Mouse (Mus musculus): Measurements from ENCODE around the gene Cbr1. TPM values are rescaled to one million over a fixed set of nuclear protein-coding genes. Genes with fewer than 3 reads are reported as not detected.

Cbr1 gene
- polyA plus RNA-seq, 1 experiment from 2014 or later: 60.9 TPM

GRCm38 (mm10) chr16:93644006-93644405 lies 38.4 kb downstream of the Cbr1 start:
- no peak overlapping the region for H3K4me2 ChIP-seq (ENCODE audit: low read length)
- H3K27me3 ChIP-seq (ENCODE audit: control insufficient read depth, insufficient read depth, low read length): no peaks in the 10 kb centered on the region
- no peaks in the 10 kb centered on the region for H3K4me1 ChIP-seq (ENCODE audit: control insufficient read depth in 2 of 2, insufficient read depth in 2 of 2, low read length in 2 of 2)
- no peak overlapping the region for H3K27ac ChIP-seq (replicated peaks in 1 of 2; ENCODE audit: control insufficient read depth in 1 of 2, insufficient read depth in 1 of 2, low read depth in 2 of 2, low read length in 2 of 2)
- H3K4me3 ChIP-seq (ENCODE audit: control insufficient read depth in 1 of 2, insufficient read depth in 1 of 2, low read depth in 1 of 2, low read length in 2 of 2): no peak overlapping the region
- WGBS: 41% methylated on average over 4 of the region's 4 CpGs
- H3K9ac ChIP-seq (ENCODE audit: low read length): no peak overlapping the region
- H3K9me3 ChIP-seq (ENCODE audit: control insufficient read depth, low read length): no peaks in the 10 kb centered on the region
- H3K36me3 ChIP-seq (ENCODE audit: control insufficient read depth, insufficient read depth, low read length): no peaks in the 10 kb centered on the region
- ATAC-seq (ENCODE audit: insufficient number of reproducible peaks, insufficient read depth, low FRiP score, low read depth): no peak

- WGBS: 62% methylated on average over 5 of the region's 5 CpGs
- H3K27ac ChIP-seq (replicated peaks in 1 of 2; ENCODE audit: control insufficient read depth in 1 of 2, insufficient read depth in 1 of 2, low read depth in 2 of 2, low read length in 2 of 2): no peak overlapping the region
- ATAC-seq (ENCODE audit: insufficient number of reproducible peaks, insufficient read depth, low FRiP score, low read depth): no peak
- H3K9me3 ChIP-seq (ENCODE audit: control insufficient read depth, low read length): no peaks in the 10 kb centered on the region
- no peak overlapping the region for H3K4me2 ChIP-seq (ENCODE audit: low read length)
- H3K4me1 ChIP-seq (ENCODE audit: control insufficient read depth in 2 of 2, insufficient read depth in 2 of 2, low read length in 2 of 2): no peaks in the 10 kb centered on the region
- no peaks in the 10 kb centered on the region for H3K27me3 ChIP-seq (ENCODE audit: control insufficient read depth, insufficient read depth, low read length)
- H3K4me3 ChIP-seq (ENCODE audit: control insufficient read depth in 1 of 2, insufficient read depth in 1 of 2, low read depth in 1 of 2, low read length in 2 of 2): no peak overlapping the region
- no peaks in the 10 kb centered on the region for H3K36me3 ChIP-seq (ENCODE audit: control insufficient read depth, insufficient read depth, low read length)
- H3K9ac ChIP-seq (ENCODE audit: low read length): no peak overlapping the region
These were observed 43.0 kb downstream of the Cbr1 start for GRCm38 (mm10) chr16:93648441-93649183.

Other genes starting within 250 kb of the Cbr1 start
- gene Setd4, start 1.8 kb upstream of the Cbr1 start, polyA plus RNA-seq (2014; fragmentation: Nextera tagmentation; extraction: Ambion mirVana): 4.0 and 6.0 TPM in 2 replicates
- gene Gm5678, start 22.2 kb downstream of the Cbr1 start, polyA plus RNA-seq (2014; fragmentation: Nextera tagmentation; extraction: Ambion mirVana): not detected in 2 replicates
- 0.40 and 0.77 TPM in 2 replicates for gene Cbr3, start 77.4 kb downstream of the Cbr1 start, polyA plus RNA-seq (2014; fragmentation: Nextera tagmentation; extraction: Ambion mirVana)
- 8.1 and 8.2 TPM in 2 replicates for gene Dop1b, start 106.1 kb downstream of the Cbr1 start, polyA plus RNA-seq (2014; fragmentation: Nextera tagmentation; extraction: Ambion mirVana)
- 23.8 and 27.2 TPM in 2 replicates for gene Morc3, start 226.3 kb downstream of the Cbr1 start, polyA plus RNA-seq (2014; fragmentation: Nextera tagmentation; extraction: Ambion mirVana)

Data from heart, embryonic 14.5 days (tissue).